Mouse (Mus musculus) lung, postnatal 0 days (tissue): Measurements from ENCODE around the gene Yrdc.

Source experiments
- CTCF ChIP-seq: IDR thresholded peaks from 2 replicates; pipeline ENCODE4 v1.5.1; 2016; ENCODE audit warnings: antibody characterized with exemption, mild to moderate bottlenecking
- EP300 ChIP-seq: IDR thresholded peaks from 2 replicates; pipeline ENCODE4 v1.6.1; 2016; ENCODE audit warnings: antibody characterized with exemption, mild to moderate bottlenecking, control low read depth

GRCm38 (mm10) chr4:124808511-124808910 is 42.0 kb upstream of the Yrdc start:
- TF ChIP-seq CTCF: no peak
- no peak for TF ChIP-seq EP300
